ENCODE assay signal across 8 mouse cellular contexts in the genomic region with DNA sequence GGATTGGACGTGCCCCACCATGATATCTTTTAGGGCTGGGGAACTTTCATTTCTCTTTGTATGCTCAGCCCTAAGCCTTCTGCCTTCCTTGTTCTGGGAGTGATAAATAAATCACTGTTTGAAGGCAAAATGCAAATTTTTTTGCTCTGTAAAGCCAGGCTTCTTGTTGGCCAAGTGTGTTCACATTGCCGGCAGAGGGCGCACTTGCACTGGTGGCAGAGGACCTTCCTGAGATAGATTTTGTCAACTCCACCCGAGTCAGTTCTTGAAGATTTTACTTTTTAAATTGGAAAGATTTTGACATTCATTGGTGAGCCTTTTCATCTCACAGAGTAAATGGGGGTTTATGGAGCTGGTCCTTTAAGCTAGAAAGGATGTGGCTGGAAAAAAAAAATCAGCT. TPM values are rescaled to one million over a fixed set of nuclear protein-coding genes. Genes with fewer than 3 reads are reported as not detected.
DNase-seq lines count a peak whose midpoint lies in the region; ATAC-seq and TF ChIP-seq lines count a peak whose summit lies in the region.

No protein-coding gene starts in this region.

- peak; percentile 84 for TF ChIP-seq CTCF in forebrain, postnatal 0 days (IDR thresholded peaks at IDR 0.05; ENCODE audit: low read depth)

- no peaks in the 10 kb centered on the region for H3K27me3 ChIP-seq in forebrain, postnatal 0 days (ENCODE audit: insufficient read depth, low read length)
- H3K27me3 ChIP-seq in forebrain, embryonic 16.5 days (replicated peaks; ENCODE audit: control insufficient read depth, insufficient read depth, low read length) = no peaks in the 10 kb centered on the region

- no peak overlapping the region for H3K9ac ChIP-seq in forebrain, postnatal 0 days
- no peak overlapping the region for H3K9ac ChIP-seq in forebrain, embryonic 16.5 days (replicated peaks; ENCODE audit: low read depth, low read length)

- no peaks in the 10 kb centered on the region for H3K4me1 ChIP-seq in forebrain, postnatal 0 days (ENCODE audit: insufficient read depth)
- H3K4me1 ChIP-seq in forebrain, embryonic 16.5 days (replicated peaks; ENCODE audit: control insufficient read depth, insufficient read depth, low read length) = no peaks in the 10 kb centered on the region

- no peak overlapping the region for H3K4me2 ChIP-seq in forebrain, postnatal 0 days (ENCODE audit: low read depth)
- no peak overlapping the region for H3K4me2 ChIP-seq in forebrain, embryonic 16.5 days (ENCODE audit: low read length)

- 9% methylated on average over 4 of the region's 4 CpGs for WGBS in forebrain, postnatal 0 days
- 11% methylated on average over 4 of the region's 4 CpGs for WGBS in forebrain, embryonic 16.5 days

- no peak for ATAC-seq in forebrain, postnatal 0 days
- ATAC-seq in forebrain, embryonic 16.5 days = no peak
- ATAC-seq in hematopoietic stem cell, adult 5-6 weeks (replicated peaks in 1 of 2; ENCODE audit: insufficient read depth in 1 of 2, low FRiP score in 2 of 2, low TSS enrichment in 1 of 2, low read depth in 1 of 2, poor library complexity in 2 of 2, severe bottlenecking in 2 of 2) = peak; percentile 65 to 75; a peak in 2 of 4 replicates
- ATAC-seq in monocyte, adult 5-6 weeks (replicated peaks; ENCODE audit: insufficient number of reproducible peaks, low FRiP score, low TSS enrichment, poor library complexity, severe bottlenecking) = peak; percentile 71; the same call in 1 of the 2 replicates

- peak; percentile 84 for DNase-seq in forebrain, postnatal 0 days
- peak; percentile 93 for DNase-seq in brain, adult 2 months (ENCODE audit: low read depth, low spot score)
- peak; percentile 82 for DNase-seq in forelimb bud, embryonic 11.5 days (ENCODE audit: low read depth, low spot score)
- peak; percentile 29 to 74 for DNase-seq in left cerebral cortex, adult 8-10 months (ENCODE audit: low spot score in 2 of 2)
- peak; percentile 80 to 95 for DNase-seq in spleen, postnatal 4 days (ENCODE audit: low spot score in 2 of 2)

- no peak overlapping the region for H3K4me3 ChIP-seq in forebrain, postnatal 0 days (ENCODE audit: low read depth, low read length)
- H3K4me3 ChIP-seq in forebrain, embryonic 16.5 days (replicated peaks; ENCODE audit: low read length) = no peak overlapping the region

- no peaks in the 10 kb centered on the region for H3K36me3 ChIP-seq in forebrain, postnatal 0 days (ENCODE audit: insufficient read depth)
- H3K36me3 ChIP-seq in forebrain, embryonic 16.5 days (ENCODE audit: control insufficient read depth, insufficient read depth) = no peaks in the 10 kb centered on the region

- H3K27ac ChIP-seq in forebrain, postnatal 0 days (ENCODE audit: low read depth, low read length) = no peak overlapping the region
- H3K27ac ChIP-seq in forebrain, embryonic 16.5 days (ENCODE audit: low read length) = no peak overlapping the region

- H3K9me3 ChIP-seq in forebrain, postnatal 0 days (ENCODE audit: low read length) = no peaks in the 10 kb centered on the region
- H3K9me3 ChIP-seq in forebrain, embryonic 16.5 days (ENCODE audit: control insufficient read depth, low read length) = no peaks in the 10 kb centered on the region

RNA-seq across cellular contexts. Expression of a gene that starts 14.7 kb away (rescaled TPM):
- 40.0 and 50.7 TPM in 2 replicates for total RNA-seq in forebrain, postnatal 0 days (2014; rRNA removed)
- polyA plus RNA-seq in forebrain, postnatal 0 days (2015; fragmentation: Nextera tagmentation; extraction: Ambion mirVana) = 60.6 and 67.4 TPM in 2 replicates
- polyA plus RNA-seq in forebrain, embryonic 16.5 days (2015; fragmentation: Nextera tagmentation; extraction: Ambion mirVana) = 45.2 and 48.5 TPM in 2 replicates
- 17.9 and 25.3 TPM in 2 replicates for total RNA-seq in hematopoietic stem cell, adult 5-6 weeks (2017)
- 10 to 100 TPM; 45.0 to 56.5 (median 50.8) TPM for total RNA-seq in left cerebral cortex, adult 8-10 months (2022)
- 2.5 to 10.7 TPM (median 7.2 TPM) in 3 replicates for total RNA-seq in monocyte, adult 5-6 weeks (2017)

RNA-seq across cellular contexts. Expression of a gene that starts 26.7 kb away (rescaled TPM):
- total RNA-seq in forebrain, postnatal 0 days (2014; rRNA removed) = 29.0 and 32.4 TPM in 2 replicates
- polyA plus RNA-seq in forebrain, postnatal 0 days (2015; fragmentation: Nextera tagmentation; extraction: Ambion mirVana) = 44.0 and 46.0 TPM in 2 replicates
- polyA plus RNA-seq in forebrain, embryonic 16.5 days (2015; fragmentation: Nextera tagmentation; extraction: Ambion mirVana) = 67.4 and 70.5 TPM in 2 replicates
- total RNA-seq in hematopoietic stem cell, adult 5-6 weeks (2017) = 36.3 and 42.7 TPM in 2 replicates
- total RNA-seq in left cerebral cortex, adult 8-10 months (2022) = 10 to 100 TPM; 13.6 to 15.4 (median 14.6) TPM
- 1.9 to 11.8 TPM (median 8.2 TPM) in 3 replicates for total RNA-seq in monocyte, adult 5-6 weeks (2017)

RNA-seq across cellular contexts. Expression of a gene that starts 35.9 kb away (rescaled TPM):
- 4.1 and 4.4 TPM in 2 replicates for total RNA-seq in forebrain, postnatal 0 days (2014; rRNA removed)
- polyA plus RNA-seq in forebrain, postnatal 0 days (2015; fragmentation: Nextera tagmentation; extraction: Ambion mirVana) = 1.6 and 2.6 TPM in 2 replicates
- 3.7 and 4.4 TPM in 2 replicates for polyA plus RNA-seq in forebrain, embryonic 16.5 days (2015; fragmentation: Nextera tagmentation; extraction: Ambion mirVana)
- total RNA-seq in hematopoietic stem cell, adult 5-6 weeks (2017) = 0.94 and 2.6 TPM in 2 replicates
- 1 to 10 TPM in 1 of 4 experiments, under 1 TPM in 3; 0.42 to 1.2 (median 0.72) TPM for total RNA-seq in left cerebral cortex, adult 8-10 months (2022)
- total RNA-seq in monocyte, adult 5-6 weeks (2017) = 0.19 TPM in 1 of 3 replicates, not detected in the others

Comparison
In these comparisons a context has a peak if more than half of its experiments do, and no peak if none do; other contexts are left out.
1. ATAC-seq: peak in hematopoietic stem cell, adult 5-6 weeks (2 of 2) and monocyte, adult 5-6 weeks (single experiment); none in forebrain, postnatal 0 days (single experiment) and forebrain, embryonic 16.5 days (single experiment).
2. Peak in every context shown above with its lines, with median percentiles within 50 percentile points of each other: DNase-seq.